Mouse (Mus musculus): ENCODE results near the gene Cdh4.

DNA sequence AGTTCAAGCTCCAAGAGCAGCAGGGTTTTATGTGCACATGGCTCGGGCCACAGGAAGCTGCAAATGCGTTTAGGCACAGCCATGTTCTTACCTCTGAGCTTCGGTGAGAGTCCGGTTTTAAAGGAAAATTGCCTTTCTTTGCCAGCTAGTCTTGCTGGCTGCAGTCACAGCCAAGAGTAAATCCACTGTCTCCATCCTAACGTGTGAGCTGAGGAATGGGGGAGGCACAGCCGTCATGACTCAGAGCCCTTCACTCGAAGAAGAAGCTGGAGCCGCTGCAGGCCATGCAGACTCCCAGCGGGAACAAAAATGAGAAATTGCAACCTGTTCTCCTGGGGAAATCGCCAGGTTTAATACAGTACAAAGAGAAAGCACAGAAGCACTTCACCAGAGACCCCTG, 395.0 kb downstream of the Cdh4 start:
- TF ChIP-seq CTCF (conservative IDR thresholded peaks at IDR 0.05; ENCODE audit: low read length) (no peak), NANOG (IDR thresholded peaks at IDR 0.05; ENCODE audit: borderline replicate concordance, low read length) (no peak), POU5F1 (IDR thresholded peaks at IDR 0.05; ENCODE audit: borderline replicate concordance, low read length) (no peak)

Measured in E14TG2a.4 (cell line).